Mouse (Mus musculus) liver, embryonic 14.5 days (tissue): ENCODE measurements around the gene Rpusd1.

ENCODE experiments used
- CTCF ChIP-seq: IDR thresholded peaks from 2 replicates; pipeline ENCODE4 v1.5.1; 2016; ENCODE audit warnings: antibody characterized with exemption, low read depth, control low read depth
- EP300 ChIP-seq: IDR thresholded peaks from 2 replicates; pipeline ENCODE4 v1.6.1; 2016; ENCODE audit warnings: antibody characterized with exemption, low read depth

GRCm38 (mm10) chr17:25744311-25744710, 16.8 kb downstream of the Rpusd1 start:
- TF ChIP-seq CTCF (no peak), EP300 (no peak)
